Mouse (Mus musculus) left cerebral cortex, adult 11 months (tissue): ENCODE measurements around the gene Aanat.
A peak's percentile ranks its signal among the peaks of the same experiment; 100 is the strongest.

Source experiments
- DNase-seq: peaks from one replicate; pipeline ENCODE4 v3.0.0; 2022; ENCODE audit warnings: low spot score

Gene Aanat

GRCm38 (mm10) chr11:116574982-116575381 is 11.2 kb upstream of the Aanat start:
- DNase-seq: no peak

- DNase-seq: no peak
Measured at GRCm38 (mm10) chr11:116575396-116575795, 10.8 kb upstream of the Aanat start.

- DNase-seq: no peak
Measured at GRCm38 (mm10) chr11:116579280-116579679, 7.0 kb upstream of the Aanat start.

GRCm38 (mm10) chr11:116580031-116580652 is 6.1 kb upstream of the Aanat start:
- no peak for DNase-seq

- no peak for DNase-seq
Measured at GRCm38 (mm10) chr11:116580711-116581375, 5.4 kb upstream of the Aanat start.

- peak; percentile 76 for DNase-seq
Measured at GRCm38 (mm10) chr11:116581376-116581814, 4.8 kb upstream of the Aanat start, which contains the start of gene Ube2o. Ube2o (minus strand) TSS chr11:116581447.

GRCm38 (mm10) chr11:116585682-116586081 is 550 bp upstream of the Aanat start:
- no peak for DNase-seq

DNA sequence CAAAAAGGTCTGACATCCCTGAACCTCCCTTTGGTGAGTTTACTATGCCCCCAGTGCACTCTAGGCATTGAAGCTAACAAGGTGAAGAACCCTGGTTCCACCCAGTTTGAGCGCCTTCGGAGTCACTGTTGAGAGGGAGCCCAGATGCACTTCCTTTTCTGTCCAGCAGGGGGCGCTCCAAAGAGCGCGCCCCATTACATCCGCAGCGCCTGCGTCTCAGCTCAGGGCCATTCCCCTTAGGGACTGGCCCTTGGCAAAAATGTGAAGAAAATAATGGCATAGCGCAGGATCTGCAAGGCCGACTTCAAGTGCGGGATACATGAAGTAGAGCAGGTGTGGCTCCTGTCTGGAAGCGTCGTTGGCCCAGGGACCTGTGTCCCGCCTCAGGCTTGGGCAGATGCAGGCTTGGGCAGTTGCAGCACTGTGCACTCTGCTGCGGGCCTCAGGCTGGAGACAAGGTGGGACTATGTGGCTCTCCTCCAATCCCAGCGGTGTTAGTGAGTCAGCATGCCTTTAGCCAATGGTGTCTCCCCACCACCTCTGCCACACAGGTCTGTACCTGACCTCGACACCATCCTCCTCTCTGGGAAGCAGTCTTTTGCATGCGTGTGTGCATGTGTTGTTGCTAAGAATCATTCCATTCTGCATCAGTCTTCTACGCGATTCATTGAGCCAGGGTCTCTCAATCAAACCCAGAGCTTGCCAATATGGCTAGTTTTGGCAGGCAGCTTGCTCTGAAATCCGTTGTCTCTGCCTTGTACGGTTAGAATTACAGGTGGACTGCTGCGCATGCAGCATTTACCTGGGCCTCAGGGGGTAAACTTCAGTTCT is 784 bp downstream of the Aanat start:
- peak; percentile 60 for DNase-seq

DNA sequence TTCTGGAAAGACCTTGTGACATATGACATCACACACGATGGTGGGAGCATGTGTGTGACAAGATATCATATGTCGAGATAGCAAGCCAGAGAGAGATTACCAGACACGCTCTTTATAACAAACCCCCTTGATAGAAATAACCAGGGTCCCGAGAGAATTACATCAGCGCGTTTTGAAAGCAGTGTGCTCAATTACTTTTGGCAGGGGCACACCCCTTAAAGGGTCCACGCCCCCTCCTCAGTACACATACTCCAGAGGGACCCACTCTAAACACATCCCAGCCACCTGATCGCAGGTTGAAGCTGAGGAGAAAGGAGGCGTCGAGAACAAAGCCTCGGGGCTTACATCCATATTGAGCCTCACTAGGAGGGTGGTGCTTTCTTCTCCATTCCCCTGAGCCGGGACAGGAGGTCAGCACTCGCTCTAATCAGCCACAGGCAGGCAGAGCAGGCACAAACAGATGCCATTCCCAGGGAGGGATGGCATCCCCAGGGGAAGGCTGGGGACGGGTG is 2.8 kb downstream of the Aanat start:
- DNase-seq: no peak

DNA sequence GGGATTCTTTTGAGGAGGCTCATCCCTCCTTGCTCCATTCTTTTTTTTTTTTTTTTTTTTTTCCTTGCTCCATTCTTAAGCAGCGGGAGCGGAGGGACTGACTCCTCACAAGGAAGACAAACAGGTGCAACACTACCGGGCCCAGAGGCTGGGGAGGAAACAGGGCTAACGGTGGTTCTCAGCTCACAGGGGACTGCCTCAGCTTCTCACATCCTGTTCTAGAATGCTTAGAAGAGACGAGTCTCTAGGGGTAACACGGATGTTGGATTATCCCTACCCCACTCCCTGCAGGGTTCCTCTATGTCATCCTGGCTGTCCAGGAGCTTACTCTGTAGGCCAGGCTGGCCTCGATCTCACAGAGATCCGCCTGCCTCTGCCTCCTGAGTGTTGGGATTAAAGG is 3.3 kb downstream of the Aanat start:
- DNase-seq: no peak

GRCm38 (mm10) chr11:116591621-116592020 is 5.4 kb downstream of the Aanat start:
- DNase-seq: no peak

DNA sequence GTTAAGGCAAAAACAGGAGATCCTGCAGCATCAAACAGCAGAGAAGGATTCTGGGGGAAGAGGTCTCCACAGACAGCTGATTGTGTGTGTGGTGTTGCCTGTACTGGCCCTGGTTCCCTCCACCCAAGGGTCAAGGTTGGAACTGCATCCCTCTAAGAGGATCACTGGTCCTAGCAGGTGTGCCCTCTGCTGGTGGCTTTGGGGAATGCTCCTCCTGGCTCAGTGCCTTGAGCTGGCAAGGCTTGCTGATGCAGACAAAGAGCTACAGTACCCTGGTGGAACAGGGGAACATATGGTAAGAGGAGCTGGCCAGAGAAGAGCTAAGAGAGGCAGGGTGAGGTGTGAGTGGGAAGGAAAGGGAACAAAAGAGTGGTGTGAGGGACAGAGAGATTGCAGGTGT is 6.2 kb downstream of the Aanat start:
- peak; percentile 92 for DNase-seq

GRCm38 (mm10) chr11:116593345-116593744 is 7.1 kb downstream of the Aanat start:
- DNase-seq: no peak

- DNase-seq: no peak
Measured at GRCm38 (mm10) chr11:116596766-116597165, 10.5 kb downstream of the Aanat start.

- DNase-seq: no peak
Measured at GRCm38 (mm10) chr11:116598193-116598592, 12.0 kb downstream of the Aanat start.

DNA sequence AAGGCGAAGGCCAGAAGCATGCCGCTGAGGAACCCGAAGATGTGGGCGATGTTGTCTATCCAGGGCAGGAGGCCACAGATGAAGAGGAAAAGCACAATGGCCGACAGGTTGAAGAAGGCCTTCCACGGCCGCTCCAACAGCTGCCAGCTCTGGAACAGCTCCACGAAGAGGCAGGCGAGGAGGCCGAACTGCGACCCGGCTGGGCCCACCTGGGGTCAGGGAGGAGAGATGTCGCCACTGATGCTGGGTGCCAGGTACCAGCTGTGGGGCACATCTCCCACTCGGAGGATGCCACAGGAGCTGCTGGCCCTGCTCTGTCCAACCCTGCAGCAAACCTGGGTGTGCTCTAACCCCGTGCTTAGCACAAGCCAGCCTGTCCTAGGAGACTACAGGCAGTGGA is 13.0 kb downstream of the Aanat start:
- no peak for DNase-seq

DNA sequence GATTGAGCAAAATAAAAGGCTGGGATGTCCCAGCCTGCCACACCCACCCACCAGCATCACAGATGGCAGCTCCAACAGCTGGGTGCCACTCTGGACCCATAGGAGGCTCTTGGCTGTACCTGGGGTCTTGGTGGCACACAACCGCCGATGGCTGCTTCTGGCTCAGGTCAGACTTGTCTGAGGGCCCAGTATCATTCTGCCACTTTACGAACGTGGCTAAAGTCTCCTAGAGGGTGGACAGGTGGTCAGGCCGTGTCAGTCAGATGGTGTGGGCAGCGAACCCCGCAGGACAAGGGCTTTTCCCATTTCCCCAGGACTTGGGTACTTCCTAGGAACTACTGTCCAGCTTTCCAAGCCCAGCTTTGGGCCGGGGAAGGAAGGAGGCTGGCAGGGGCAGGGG is 14.9 kb downstream of the Aanat start:
- no peak for DNase-seq

- no peak for DNase-seq
Measured at GRCm38 (mm10) chr11:116602043-116602442, 15.8 kb downstream of the Aanat start.

DNA sequence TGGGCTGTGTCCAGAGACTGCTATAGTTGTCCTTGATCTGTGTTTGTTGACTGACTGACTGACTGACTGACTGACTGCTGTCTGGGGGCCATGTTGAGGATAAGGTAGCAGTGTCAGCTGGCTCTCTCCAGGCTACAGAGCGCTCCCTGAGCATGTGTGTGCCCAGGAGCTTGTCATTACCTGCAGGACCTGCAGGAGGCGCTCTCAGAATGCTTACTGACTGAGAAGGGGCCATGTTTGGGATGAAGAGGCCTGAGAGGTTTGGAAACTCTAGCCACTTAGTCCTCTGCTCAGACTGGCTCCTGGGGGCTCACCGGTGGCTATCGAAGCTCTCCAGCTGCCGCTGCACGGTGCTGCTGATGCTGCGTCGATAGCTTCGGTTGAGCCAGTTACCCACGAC is 17.1 kb downstream of the Aanat start:
- no peak for DNase-seq

GRCm38 (mm10) chr11:116604097-116604496 is 17.9 kb downstream of the Aanat start:
- no peak for DNase-seq

DNA sequence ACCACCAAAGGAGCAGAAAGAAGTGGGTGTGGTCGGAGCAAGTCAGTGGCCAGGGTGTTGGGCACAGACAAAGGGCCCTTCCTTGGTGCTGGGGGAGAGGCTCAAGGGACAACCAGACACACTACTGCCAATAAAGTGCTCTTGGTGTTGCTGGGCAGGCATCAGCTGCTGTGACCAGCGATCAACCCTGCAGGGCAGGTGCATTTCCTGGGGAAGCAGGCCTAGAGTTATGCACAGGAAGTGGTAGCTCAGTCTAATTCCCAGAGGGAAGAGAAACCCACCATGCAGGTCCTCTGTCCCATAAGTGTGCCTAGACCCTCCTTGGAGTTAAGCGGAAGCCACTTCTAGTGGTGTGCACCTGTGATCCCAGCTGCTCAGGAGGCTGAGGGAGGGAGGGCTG is 21.5 kb downstream of the Aanat start:
- no peak for DNase-seq

GRCm38 (mm10) chr11:116609965-116610630 is 23.9 kb downstream of the Aanat start:
- no peak for DNase-seq
